Comparison of ENCODE assay signal across 8 mouse cellular contexts in the genomic region with DNA sequence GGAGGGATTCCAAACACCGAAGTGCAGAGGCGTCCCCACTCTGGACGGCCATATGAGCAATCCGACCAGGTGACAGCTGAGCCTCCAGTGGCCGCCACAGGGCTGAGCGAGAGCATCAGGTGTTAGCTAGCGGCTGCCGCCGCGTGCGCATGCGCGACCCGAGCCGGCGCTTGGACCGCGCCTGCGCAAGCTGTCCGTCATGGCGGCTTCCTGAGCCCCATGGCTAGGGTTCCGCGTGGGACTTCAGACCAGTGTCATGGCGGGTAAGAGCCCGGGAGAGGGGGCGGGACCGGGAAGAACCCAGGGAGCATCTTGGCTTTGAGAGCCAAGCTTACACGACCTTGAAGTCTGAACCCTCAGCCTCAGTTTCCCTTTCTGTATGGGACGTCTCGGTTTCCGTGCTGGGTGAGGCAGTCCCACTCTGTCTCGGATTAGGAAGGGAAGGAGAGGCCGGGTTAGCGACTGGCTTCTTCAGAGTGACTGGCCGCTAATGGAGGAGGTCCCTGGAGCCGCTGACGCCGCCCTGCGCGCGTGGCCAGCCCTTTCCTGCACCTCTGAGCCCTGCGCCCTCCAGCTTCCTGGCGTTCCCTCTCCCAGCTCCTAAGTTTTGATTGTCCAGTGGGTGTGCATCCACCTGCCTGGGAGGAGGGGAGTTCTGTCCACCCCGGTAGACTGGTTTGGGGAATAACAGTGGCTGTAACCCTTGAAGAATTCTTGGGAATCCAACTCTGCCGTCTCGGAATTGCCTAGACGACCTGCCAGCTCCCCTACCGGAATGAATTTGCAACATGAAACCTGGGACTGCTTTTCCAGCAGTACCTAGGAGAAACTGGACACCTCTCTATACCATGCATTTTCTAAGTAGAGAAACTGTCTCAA. TPM values are rescaled to one million over a fixed set of nuclear protein-coding genes. Genes with fewer than 3 reads are reported as not detected.
A peak's percentile ranks its signal among the peaks of the same experiment; 100 is the strongest.
DNase-seq lines count a peak whose midpoint lies in the region; ATAC-seq and TF ChIP-seq lines count a peak whose summit lies in the region.

Mettl22 (plus strand) TSS at position 186 of the 879 bp plus-strand sequence.

- peak within 1 kb of the TSS; percentile 44 for H3K27ac ChIP-seq in forebrain, embryonic 12.5 days
- peak within 1 kb of the TSS; percentile 78 for H3K27ac ChIP-seq in heart, postnatal 0 days (ENCODE audit: low read depth)
- peak within 1 kb of the TSS; percentile 63 for H3K27ac ChIP-seq in liver, embryonic 16.5 days (ENCODE audit: low read length)
- H3K27ac ChIP-seq in neural tube, embryonic 13.5 days (replicated peaks), result peak within 1 kb of the TSS; percentile 82
- H3K27ac ChIP-seq in testis, adult 2 months (ENCODE audit: control insufficient read depth, insufficient read depth, low read depth, low read length), result peak within 1 kb of the TSS; percentile 74

- no peaks in the 10 kb centered on the region for H3K9me3 ChIP-seq in E14TG2a.4 (ENCODE audit: low read length)
- no peaks in the 10 kb centered on the region for H3K9me3 ChIP-seq in forebrain, embryonic 12.5 days
- H3K9me3 ChIP-seq in heart, postnatal 0 days (replicated peaks; ENCODE audit: control insufficient read depth, low read length), result no peaks in the 10 kb centered on the region
- no peaks in the 10 kb centered on the region for H3K9me3 ChIP-seq in liver, embryonic 16.5 days (replicated peaks; ENCODE audit: control insufficient read depth, low read length)
- no peaks in the 10 kb centered on the region for H3K9me3 ChIP-seq in neural tube, embryonic 13.5 days

- TF ChIP-seq POLR2A in testis, adult 2 months (IDR thresholded peaks at IDR 0.05; ENCODE audit: control insufficient read depth, low read depth, low read length), result peak; percentile 73; the same call in 1 of the 2 replicates

- peaks cover 21% of the 10 kb centered on the region for H3K36me3 ChIP-seq in E14TG2a.4 (ENCODE audit: insufficient read depth, low read length)
- no peaks in the 10 kb centered on the region for H3K36me3 ChIP-seq in forebrain, embryonic 12.5 days (replicated peaks)
- no peaks in the 10 kb centered on the region for H3K36me3 ChIP-seq in heart, postnatal 0 days (replicated peaks; ENCODE audit: control insufficient read depth, insufficient read depth, low read length)
- no peaks in the 10 kb centered on the region for H3K36me3 ChIP-seq in liver, embryonic 16.5 days (ENCODE audit: control insufficient read depth, insufficient read depth)
- H3K36me3 ChIP-seq in neural tube, embryonic 13.5 days, result 0 out of 2 replicates have a peak, but pooled peaks cover 3% of the 10 kb centered on the region
- H3K36me3 ChIP-seq in testis, adult 2 months (ENCODE audit: control insufficient read depth, insufficient read depth, low read length), result no peaks in the 10 kb centered on the region; the same call in 1 of the 2 replicates

- peak within 1 kb of the TSS; percentile 78 for H3K9ac ChIP-seq in forebrain, embryonic 12.5 days
- H3K9ac ChIP-seq in heart, postnatal 0 days (replicated peaks; ENCODE audit: low read depth, low read length), result peak within 1 kb of the TSS; percentile 65
- peak within 1 kb of the TSS; percentile 77 for H3K9ac ChIP-seq in liver, embryonic 16.5 days (ENCODE audit: low read depth, low read length)
- H3K9ac ChIP-seq in neural tube, embryonic 13.5 days, result peak within 1 kb of the TSS; percentile 84

- peaks cover 15% of the 10 kb centered on the region for H3K4me1 ChIP-seq in E14TG2a.4 (replicated peaks; ENCODE audit: low read depth, low read length)
- H3K4me1 ChIP-seq in forebrain, embryonic 12.5 days, result peaks cover 9% of the 10 kb centered on the region; the same call in 1 of the 2 replicates
- 0 out of 2 replicates have a peak, but pooled peaks cover 7% of the 10 kb centered on the region for H3K4me1 ChIP-seq in heart, postnatal 0 days (ENCODE audit: control insufficient read depth, insufficient read depth)
- H3K4me1 ChIP-seq in liver, embryonic 16.5 days (ENCODE audit: control insufficient read depth, low read depth, low read length), result peaks cover 10% of the 10 kb centered on the region
- peaks cover 10% of the 10 kb centered on the region for H3K4me1 ChIP-seq in neural tube, embryonic 13.5 days (replicated peaks)
- peaks cover 6% of the 10 kb centered on the region; the same call in 1 of the 2 replicates for H3K4me1 ChIP-seq in testis, adult 2 months (ENCODE audit: control insufficient read depth, insufficient read depth, low read length)

- 0 out of 2 replicates have a peak, but pooled peaks cover 4% of the 10 kb centered on the region for H3K27me3 ChIP-seq in E14TG2a.4 (ENCODE audit: insufficient read depth, low read length)
- H3K27me3 ChIP-seq in forebrain, embryonic 12.5 days, result peaks cover 10% of the 10 kb centered on the region; the same call in 1 of the 2 replicates
- no peaks in the 10 kb centered on the region for H3K27me3 ChIP-seq in heart, postnatal 0 days (ENCODE audit: control insufficient read depth, insufficient read depth, low read length)
- no peaks in the 10 kb centered on the region for H3K27me3 ChIP-seq in liver, embryonic 16.5 days (ENCODE audit: control insufficient read depth, insufficient read depth, low read depth, low read length)
- 0 out of 2 replicates have a peak, but pooled peaks cover 14% of the 10 kb centered on the region for H3K27me3 ChIP-seq in neural tube, embryonic 13.5 days
- no peaks in the 10 kb centered on the region for H3K27me3 ChIP-seq in testis, adult 2 months (ENCODE audit: control insufficient read depth, insufficient read depth, low read length)

- peak; percentile 98 for ATAC-seq in forebrain, embryonic 12.5 days (ENCODE audit: low FRiP score)
- peak; percentile 98 for ATAC-seq in heart, postnatal 0 days (ENCODE audit: insufficient read depth, low read depth)
- ATAC-seq in liver, embryonic 16.5 days (ENCODE audit: low read depth), result peak; percentile 99
- peak; percentile 96 for ATAC-seq in neural tube, embryonic 13.5 days (ENCODE audit: low read depth)

- no peak; the same call in 1 of the 2 replicates for TF ChIP-seq CTCF in E14TG2a.4 (conservative IDR thresholded peaks at IDR 0.05; ENCODE audit: low read length)
- peak; percentile 21; the same call in 1 of the 2 replicates for TF ChIP-seq CTCF in heart, postnatal 0 days (IDR thresholded peaks at IDR 0.05; ENCODE audit: low read depth)
- TF ChIP-seq CTCF in testis, adult 2 months (IDR thresholded peaks at IDR 0.05; ENCODE audit: control insufficient read depth, insufficient read depth, insufficient replicate concordance, low read depth, low read length), result 0 out of 2 replicates have a peak, but pooled peaks have one; percentile 1

- 0% methylated on average over 48 of the region's 48 CpGs for WGBS in forebrain, embryonic 12.5 days
- under 1% methylated on average over 48 of the region's 48 CpGs for WGBS in heart, postnatal 0 days
- WGBS in liver, embryonic 16.5 days (ENCODE audit: insufficient replicate concordance), result under 1% methylated on average over 48 of the region's 48 CpGs
- under 1% methylated on average over 48 of the region's 48 CpGs for WGBS in neural tube, embryonic 13.5 days

- H3K4me3 ChIP-seq in E14TG2a.4 (replicated peaks; ENCODE audit: low read length), result peak within 1 kb of the TSS; percentile 96
- peak within 1 kb of the TSS; percentile 79 for H3K4me3 ChIP-seq in forebrain, embryonic 12.5 days (replicated peaks)
- H3K4me3 ChIP-seq in heart, postnatal 0 days (ENCODE audit: low read depth, low read length), result peak within 1 kb of the TSS; percentile 64
- peak within 1 kb of the TSS; percentile 82 for H3K4me3 ChIP-seq in liver, embryonic 16.5 days (ENCODE audit: low read depth, low read length)
- peak within 1 kb of the TSS; percentile 75 for H3K4me3 ChIP-seq in neural tube, embryonic 13.5 days
- peak within 1 kb of the TSS; percentile 83 for H3K4me3 ChIP-seq in testis, adult 2 months (ENCODE audit: control insufficient read depth, low read depth, low read length)

- TF ChIP-seq EP300 in heart, postnatal 0 days (IDR thresholded peaks at IDR 0.05; ENCODE audit: low read depth), result no peak

- peak within 1 kb of the TSS; percentile 87 for H3K4me2 ChIP-seq in forebrain, embryonic 12.5 days
- H3K4me2 ChIP-seq in heart, postnatal 0 days (ENCODE audit: low read depth, low read length), result peak within 1 kb of the TSS; percentile 83
- peak within 1 kb of the TSS; percentile 87 for H3K4me2 ChIP-seq in liver, embryonic 16.5 days (ENCODE audit: low read depth, low read length)
- peak within 1 kb of the TSS; percentile 86 for H3K4me2 ChIP-seq in neural tube, embryonic 13.5 days

- peak; percentile 87 for DNase-seq in c-Kit-positive CD71-positive TER-119-positive erythroid progenitor cells, embryonic 14.5 days (ENCODE audit: low spot score)
- peak; percentile 88 for DNase-seq in heart, postnatal 0 days (ENCODE audit: low spot score)
- peak; percentile 90 to 95 for DNase-seq in kidney, postnatal 4 days

RNA-seq across cellular contexts. Expression of gene Mettl22, which starts in this region (rescaled TPM):
- polyA plus RNA-seq in forebrain, embryonic 12.5 days (2016; fragmentation: Nextera tagmentation; extraction: Ambion mirVana), result 19.3 and 21.1 TPM in 2 replicates
- total RNA-seq in heart, postnatal 0 days (2014; rRNA removed; ENCODE audit: low replicate concordance), result 26.4 and 78.3 TPM in 2 replicates
- polyA plus RNA-seq in heart, postnatal 0 days (2015; fragmentation: Nextera tagmentation; extraction: Ambion mirVana), result 38.7 and 43.4 TPM in 2 replicates
- polyA plus RNA-seq in liver, embryonic 16.5 days (2015; fragmentation: Nextera tagmentation; extraction: Ambion mirVana), result 5.9 and 7.5 TPM in 2 replicates
- 29.4 and 31.6 TPM in 2 replicates for polyA plus RNA-seq in neural tube, embryonic 13.5 days (2015; fragmentation: Nextera tagmentation; extraction: Ambion mirVana)
- polyA plus RNA-seq in testis, adult 2 months (2012; rRNA removed), result 110 and 113 TPM in 2 replicates

Comparison
In these comparisons a context has a peak if more than half of its experiments do, and no peak if none do; other contexts are left out.
1. Peak in every context shown above with its lines: DNase-seq, ATAC-seq, H3K4me3 ChIP-seq and H3K27ac ChIP-seq.